Mouse (Mus musculus): ENCODE measurements around the gene Btbd35f19. TPM values are rescaled to one million over a fixed set of nuclear protein-coding genes. Genes with fewer than 3 reads are reported as not detected.
"Not testable (repeated sequence)": the region's sequence is repeated elsewhere in the genome, so short reads cannot be mapped to it uniquely, and the experiment has no call there.

Btbd35f19 gene
- polyA plus RNA-seq (2012; ENCODE audit: insufficient read depth, insufficient read length, missing spikeins) = not detected in 2 replicates

DNA sequence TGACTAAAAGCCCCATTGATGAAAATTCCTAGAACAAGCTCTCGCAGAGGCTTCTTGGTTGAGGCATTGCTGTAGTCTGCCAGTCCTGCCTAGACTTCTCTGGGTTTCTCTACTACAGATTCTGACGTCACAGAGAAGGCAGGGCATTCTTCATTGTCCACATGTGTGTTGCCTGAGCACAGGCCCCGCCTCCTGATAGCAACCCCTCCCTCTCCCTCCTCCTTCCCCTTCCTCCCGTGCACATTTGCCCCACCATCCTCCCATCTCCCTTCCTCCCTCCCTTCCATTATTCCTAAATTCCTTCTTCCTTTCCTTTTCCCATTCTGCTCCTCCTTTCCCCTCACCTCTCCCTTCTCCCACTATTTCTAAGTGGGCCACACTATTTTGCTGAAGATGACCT is at the start of gene Btbd35f19:
TSS of gene Btbd35f19 (minus strand) at position 101 of the 400 bp plus-strand sequence.
- H3K27ac ChIP-seq (replicated peaks; ENCODE audit: low read depth, low read length); H3K4me3 ChIP-seq (ENCODE audit: insufficient read depth, low read depth, low read length); H3K4me1 ChIP-seq (ENCODE audit: control insufficient read depth, insufficient read depth, insufficient read length, low read length): not testable (repeated sequence)

DNA sequence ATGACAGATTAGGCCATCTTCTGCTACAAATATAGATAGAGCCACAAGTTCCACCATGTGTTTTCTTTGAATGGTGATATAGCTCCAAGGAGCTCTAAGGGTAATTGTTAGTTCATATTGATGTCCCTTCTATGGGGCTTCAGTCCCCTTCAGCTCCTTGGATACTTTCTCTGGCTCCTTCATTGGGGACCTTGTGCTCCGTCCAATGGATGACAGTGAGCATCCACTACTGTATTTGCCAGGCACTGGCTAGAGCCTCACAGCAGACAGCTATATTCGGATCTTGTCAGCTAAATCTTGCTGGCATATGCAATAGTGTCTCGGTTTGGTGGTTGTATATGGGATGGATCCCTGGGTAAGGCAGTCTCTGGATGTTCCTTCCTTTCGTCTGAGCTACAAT is 41.8 kb downstream of the Btbd35f19 start:
- H3K4me3 ChIP-seq (ENCODE audit: insufficient read depth, low read depth, low read length); H3K4me1 ChIP-seq (ENCODE audit: control insufficient read depth, insufficient read depth, insufficient read length, low read length); H3K27ac ChIP-seq (replicated peaks; ENCODE audit: low read depth, low read length): not testable (repeated sequence)

DNA sequence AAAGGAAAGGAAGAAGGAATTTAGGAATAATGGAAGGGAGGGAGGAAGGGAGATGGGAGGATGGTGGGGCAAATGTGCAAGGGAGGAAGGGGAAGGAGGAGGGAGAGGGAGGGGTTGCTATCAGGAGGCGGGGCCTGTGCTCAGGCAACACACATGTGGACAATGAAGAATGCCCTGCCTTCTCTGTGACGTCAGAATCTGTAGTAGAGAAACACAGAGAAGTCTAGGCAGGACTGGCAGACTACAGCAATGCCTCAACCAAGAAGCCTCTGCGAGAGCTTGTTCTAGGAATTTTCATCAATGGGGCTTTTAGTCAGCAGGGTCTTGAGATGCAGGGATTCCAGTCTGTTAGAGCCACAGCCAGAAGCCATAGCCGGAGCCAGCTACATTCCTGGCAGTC is 47.6 kb downstream of the Btbd35f19 start, which contains the start of gene Btbd35f26:
TSS of gene Btbd35f26 (plus strand) at position 301 of the 400 bp plus-strand sequence.
- not testable (repeated sequence) for H3K4me3 ChIP-seq (ENCODE audit: insufficient read depth, low read depth, low read length); H3K27ac ChIP-seq (replicated peaks; ENCODE audit: low read depth, low read length); H3K4me1 ChIP-seq (ENCODE audit: control insufficient read depth, insufficient read depth, insufficient read length, low read length)

Other genes starting within 250 kb of the Btbd35f19 start
- gene Spin2f, start 130.0 kb downstream of the Btbd35f19 start, polyA plus RNA-seq (2012; ENCODE audit: insufficient read depth, insufficient read length, missing spikeins) = not detected in 2 replicates
- not detected in 2 replicates for gene Btbd35f26, start 47.5 kb downstream of the Btbd35f19 start, polyA plus RNA-seq (2012; ENCODE audit: insufficient read depth, insufficient read length, missing spikeins)
- gene Gm21883, start 190.4 kb upstream of the Btbd35f19 start, polyA plus RNA-seq (2012; ENCODE audit: insufficient read depth, insufficient read length, missing spikeins) = not detected in 2 replicates
- not detected in 2 replicates for gene Spin2e, start 235.0 kb upstream of the Btbd35f19 start, polyA plus RNA-seq (2012; ENCODE audit: insufficient read depth, insufficient read length, missing spikeins)